Mouse (Mus musculus) spleen, adult 2 months (tissue): Measurements from ENCODE around the gene Smyd3.

Experiments
- CTCF ChIP-seq: fragments of 200-500 bp; IDR thresholded peaks from 2 replicates; pipeline ENCODE4 v1.5.1; 2011; ENCODE audit warnings: mild to moderate bottlenecking, inconsistent platforms; ENCODE audit not compliant: insufficient read depth, insufficient read length, insufficient replicate concordance; ENCODE audit errors: extremely low read depth
- POLR2A ChIP-seq: fragments of 200-500 bp; IDR thresholded peaks from 2 replicates; pipeline ENCODE4 v1.6.1; 2011; ENCODE audit warnings: low read depth, low read length, inconsistent platforms

DNA sequence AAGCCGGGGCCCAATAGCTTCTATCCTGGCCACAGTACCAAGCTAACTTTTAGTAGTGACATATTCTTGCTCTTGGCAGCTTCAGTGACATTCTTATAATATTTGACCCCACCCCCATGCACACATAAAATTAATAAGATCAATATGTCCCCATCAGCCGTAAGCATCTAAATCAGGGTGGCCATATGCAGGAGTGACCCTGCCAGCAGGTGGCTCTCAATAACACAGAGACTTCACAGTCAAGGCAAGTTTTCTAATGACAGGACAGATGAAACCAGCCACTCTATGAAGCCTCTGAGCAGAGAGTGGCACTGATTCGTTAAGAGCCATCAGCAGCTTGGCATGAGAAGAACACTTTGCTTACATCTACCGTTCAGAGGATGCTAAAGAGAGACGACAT lies 204.2 kb downstream of the Smyd3 start:
- TF ChIP-seq CTCF (no peak), POLR2A (no peak)
